Mouse (Mus musculus) MEL (cell line): ENCODE results near the gene Gemin7.
A peak's percentile ranks its signal among the peaks of the same experiment; 100 is the strongest.

Experiments used
- BHLHE40 ChIP-seq: IDR thresholded peaks from 2 replicates; pipeline ENCODE4 v1.6.1; 2012; ENCODE audit warnings: low read depth, mild to moderate bottlenecking, inconsistent platforms, low read length, improper control_type of control experiment, borderline replicate concordance
- CTCF ChIP-seq, 3 experiments: IDR thresholded peaks in 2 of 3; conservative IDR thresholded peaks in 1 of 3; 2 replicates each; pipeline ENCODE4 v1.5.1; 2011 to 2012; ENCODE audit warnings: low read length in 3 of 3, low read depth in 2 of 3, mild to moderate bottlenecking in 2 of 3, improper control_type of control experiment in 1 of 3, inconsistent platforms in 1 of 3, mixed read lengths in 1 of 3, moderate library complexity in 1 of 3; ENCODE audit not compliant: control insufficient read depth in 1 of 3, insufficient read depth in 1 of 3, poor library complexity in 1 of 3, severe bottlenecking in 1 of 3
- MAX ChIP-seq: IDR thresholded peaks from 2 replicates; pipeline ENCODE4 v1.6.1; 2011; ENCODE audit warnings: low read length, improper control_type of control experiment
- MEF2A ChIP-seq: IDR thresholded peaks from 2 replicates; pipeline ENCODE4 v1.6.1; 2014; ENCODE audit warnings: low read depth, mild to moderate bottlenecking, inconsistent platforms, low read length, improper control_type of control experiment; ENCODE audit not compliant: poor library complexity, insufficient replicate concordance, severe bottlenecking; ENCODE audit errors: extremely low read depth
- NRF1 ChIP-seq: IDR thresholded peaks from 2 replicates; pipeline ENCODE4 v1.6.1; 2014; ENCODE audit warnings: low read depth, mild to moderate bottlenecking, inconsistent platforms, low read length, improper control_type of control experiment, moderate library complexity; ENCODE audit not compliant: poor library complexity, insufficient read depth, severe bottlenecking
- POLR2A ChIP-seq, 2 experiments: IDR thresholded peaks; 2 replicates each; pipeline ENCODE4 v1.6.1; 2011 to 2012; ENCODE audit warnings: low read length in 2 of 2, mild to moderate bottlenecking in 2 of 2, control low read depth in 1 of 2, improper control_type of control experiment in 1 of 2, low read depth in 1 of 2, moderate library complexity in 1 of 2; ENCODE audit not compliant: control insufficient read depth in 1 of 2, insufficient read depth in 1 of 2, poor library complexity in 1 of 2
- POLR2AphosphoS2 ChIP-seq: IDR thresholded peaks from 2 replicates; pipeline ENCODE4 v1.6.1; 2011; ENCODE audit warnings: low read length, improper control_type of control experiment
- POLR2AphosphoS5 ChIP-seq: IDR thresholded peaks from 2 replicates; pipeline ENCODE4 v1.6.1; 2012; ENCODE audit warnings: low read depth, borderline replicate concordance, mild to moderate bottlenecking, inconsistent platforms, low read length, moderate library complexity, mixed read lengths
- RCOR1 ChIP-seq: IDR thresholded peaks from 2 replicates; pipeline ENCODE4 v1.6.1; 2012; ENCODE audit warnings: low read depth, mild to moderate bottlenecking, inconsistent platforms, low read length, improper control_type of control experiment
- TAL1 ChIP-seq: IDR thresholded peaks from 2 replicates; pipeline ENCODE4 v1.6.1; 2012; ENCODE audit warnings: mild to moderate bottlenecking, inconsistent platforms, low read length, moderate library complexity, mixed read lengths
- TCF12 ChIP-seq: IDR thresholded peaks from 2 replicates; pipeline ENCODE4 v1.6.1; 2014; ENCODE audit warnings: low read depth, mild to moderate bottlenecking, inconsistent platforms, low read length, improper control_type of control experiment, moderate library complexity

DNA sequence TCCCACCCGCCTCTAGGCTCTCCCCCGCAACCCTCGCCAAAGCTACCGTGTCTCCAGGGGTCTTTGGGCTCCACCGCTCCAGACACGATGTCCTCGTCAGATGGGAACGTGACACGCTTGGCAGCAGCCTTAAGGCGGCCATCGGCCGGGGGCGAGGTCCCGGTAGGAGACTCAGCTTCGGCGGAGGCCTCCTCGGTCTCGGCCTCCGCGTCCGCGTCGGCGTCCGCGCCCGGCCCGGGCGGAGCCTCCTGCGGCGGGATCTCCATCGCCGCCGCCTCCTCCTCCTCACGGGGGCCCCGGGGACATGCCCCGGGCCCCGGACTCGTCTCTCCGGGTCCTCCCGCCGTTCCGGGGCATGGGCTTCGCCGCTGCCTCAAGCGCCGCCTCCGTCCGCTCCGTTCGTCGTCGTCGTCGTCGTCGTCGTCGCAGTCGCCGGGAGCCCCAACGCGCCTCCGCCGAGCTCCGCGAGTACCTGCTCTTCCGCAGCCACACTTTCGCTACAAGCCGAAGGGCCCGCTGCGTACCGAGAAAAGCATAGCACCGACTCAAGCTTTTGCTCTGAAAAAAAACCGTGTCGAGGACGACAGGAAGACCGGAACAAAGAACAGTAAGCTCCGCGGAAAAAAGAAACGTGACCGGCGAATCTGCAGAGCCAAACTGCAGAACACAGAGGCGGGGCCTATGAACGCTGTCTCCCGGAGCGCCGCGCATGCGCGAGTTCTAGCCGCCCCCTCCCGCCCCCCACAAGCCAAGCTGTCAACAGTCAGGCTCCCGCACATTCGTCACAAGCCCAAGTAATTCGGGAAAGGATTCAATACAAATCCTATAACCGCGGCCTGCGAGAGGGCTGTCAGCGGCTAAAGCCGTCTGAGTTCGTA is 15.4 kb downstream of the Gemin7 start:
- TF ChIP-seq CTCF (IDR thresholded peaks at IDR 0.05 in 2 of 3, conservative IDR thresholded peaks at IDR 0.05 in 1 of 3; ENCODE audit: control insufficient read depth in 1 of 3, insufficient read depth in 1 of 3, low read depth in 2 of 3, low read length in 3 of 3, poor library complexity in 1 of 3, severe bottlenecking in 1 of 3) (no peak), POLR2AphosphoS5 (no peak), TAL1 (no peak), TCF12 (peak; percentile 46; the same call in 1 of the 2 replicates), POLR2A (IDR thresholded peaks at IDR 0.05; ENCODE audit: control insufficient read depth in 1 of 2, insufficient read depth in 1 of 2, low read depth in 1 of 2, low read length in 2 of 2, poor library complexity in 1 of 2) (peak; percentile 59 to 66; a peak in 2 of 4 replicates), MEF2A (no peak), POLR2AphosphoS2 (no peak), MAX (peak; percentile 65), BHLHE40 (peak; percentile 96), NRF1 (peak; percentile 94), RCOR1 (no peak)
